Mouse (Mus musculus) liver, postnatal 0 days (tissue): ENCODE data around the gene Cdc42ep2. TPM values are rescaled to one million over a fixed set of nuclear protein-coding genes. Genes with fewer than 3 reads are reported as not detected.

Experiments
- ATAC-seq: fragments of 200-750 bp; cut with Nextera tagmentation; 2 replicates; pipeline ENCODE4 v1.8.0; 2017; ENCODE audit warnings: mild to moderate bottlenecking, moderate library complexity
- DNase-seq: peaks from one replicate; pipeline ENCODE4 v3.0.0-alpha.2; 2016
- H3K27ac ChIP-seq: fragments of 300-500 bp; sonication (generic); 2 replicates; pipeline ENCODE4 v1.5.1; 2014; ENCODE audit warnings: antibody characterized with exemption, moderate library complexity, mild to moderate bottlenecking, low read depth
- H3K27me3 ChIP-seq: fragments of 300-500 bp; sonication (generic); 2 replicates; pipeline ENCODE4 v1.6.1; 2014; ENCODE audit warnings: low read length, control low read depth, mixed read lengths; ENCODE audit not compliant: insufficient read depth
- H3K36me3 ChIP-seq: fragments of 300-500 bp; sonication (generic); replicated peaks from 2 replicates; pipeline ENCODE4 v1.6.1; 2014; ENCODE audit warnings: mild to moderate bottlenecking, control low read depth, low read length, moderate library complexity, mixed read lengths; ENCODE audit not compliant: insufficient read depth
- H3K4me1 ChIP-seq: fragments of 300-500 bp; sonication (generic); 2 replicates; pipeline ENCODE4 v1.6.1; 2014; ENCODE audit warnings: antibody characterized with exemption, mild to moderate bottlenecking, control low read depth; ENCODE audit not compliant: insufficient read depth
- H3K4me2 ChIP-seq: fragments of 300-500 bp; sonication (generic); 2 replicates; pipeline ENCODE4 v1.6.1; 2014; ENCODE audit warnings: low read depth, mild to moderate bottlenecking, low read length, moderate library complexity, mixed read lengths
- H3K4me3 ChIP-seq: fragments of 300-500 bp; sonication (generic); 2 replicates; pipeline ENCODE4 v1.5.1; 2014; ENCODE audit warnings: low read depth, low read length
- H3K9ac ChIP-seq: fragments of 300-500 bp; sonication (generic); replicated peaks from 2 replicates; pipeline ENCODE4 v1.6.1; 2014; ENCODE audit warnings: mild to moderate bottlenecking, moderate library complexity
- H3K9me3 ChIP-seq: fragments of 300-500 bp; sonication (generic); 2 replicates; pipeline ENCODE4 v1.6.1; 2016; ENCODE audit warnings: mild to moderate bottlenecking, control low read depth, low read length, mixed read lengths
- CTCF ChIP-seq: sonication (generic); IDR thresholded peaks from 2 replicates; pipeline ENCODE4 v1.5.1; 2016; ENCODE audit warnings: antibody characterized with exemption, low read depth
- EP300 ChIP-seq: IDR thresholded peaks from 2 replicates; pipeline ENCODE4 v1.6.1; 2016; ENCODE audit warnings: antibody characterized with exemption, low read depth, mild to moderate bottlenecking
- WGBS: fragments of 180-500 bp; shearing (Covaris S2); extraction: QIAGEN DNeasy Blood & Tissue Kit; methylation state at CpG from one replicate; pipeline ENCODE4 v1.1.7; 2014; ENCODE audit not compliant: insufficient replicate concordance; 5-methylcytosine and 5-hydroxymethylcytosine counted together
- polyA plus RNA-seq: library from polyadenylated mRNA; unstranded; fragments of >200 nt; fragmentation: Nextera tagmentation; extraction: Ambion mirVana; gene quantifications from 2 replicates; pipeline ENCODE4 v1.2.1, GENCODE M21; 2015

The Cdc42ep2 gene
- polyA plus RNA-seq, 1 experiment from 2014 or later, result 3.0 TPM

- 83% methylated on average over 6 of the region's 6 CpGs for WGBS
- no peak for ATAC-seq
- Histone ChIP-seq H3K36me3 (peaks cover 8% of the 10 kb centered on the region; the same call in 1 of the 2 replicates), H3K4me3 (no peak overlapping the region), H3K27ac (no peak overlapping the region), H3K4me2 (no peak overlapping the region), H3K4me1 (peaks cover 39% of the 10 kb centered on the region), H3K9me3 (no peaks in the 10 kb centered on the region), H3K9ac (no peak overlapping the region), H3K27me3 (peaks cover 6% of the 10 kb centered on the region)
- TF ChIP-seq EP300, result no peak
- TF ChIP-seq CTCF, result no peak
- no peak for DNase-seq
Observed at GRCm38 (mm10) chr19:5881155-5881554, 43.5 kb downstream of the Cdc42ep2 start.

GRCm38 (mm10) chr19:5879735-5880134 is 44.9 kb downstream of the Cdc42ep2 start:
- TF ChIP-seq CTCF (no peak), EP300 (no peak)
- 93% methylated on average over 7 of the region's 7 CpGs for WGBS
- peaks cover 44% of the 10 kb centered on the region for H3K4me1 ChIP-seq

GRCm38 (mm10) chr19:5878916-5879315 is 45.7 kb downstream of the Cdc42ep2 start:
- Histone ChIP-seq H3K4me3 (peak overlapping the region; percentile 28), H3K27me3 (no peaks in the 10 kb centered on the region), H3K4me1 (peaks cover 46% of the 10 kb centered on the region), H3K9ac (peak overlapping the region; percentile 57), H3K36me3 (peaks cover 8% of the 10 kb centered on the region; the same call in 1 of the 2 replicates), H3K4me2 (peak overlapping the region; percentile 66), H3K27ac (peak overlapping the region; percentile 83), H3K9me3 (no peaks in the 10 kb centered on the region)
- TF ChIP-seq CTCF (no peak), EP300 (no peak)
- DNase-seq (no peak), ATAC-seq (no peak)
- 49% methylated on average over 3 of the region's 3 CpGs for WGBS

More at GRCm38 (mm10) chr19:5879735-5880134, 44.9 kb downstream of the Cdc42ep2 start:
- H3K9me3 ChIP-seq, result no peaks in the 10 kb centered on the region
- H3K36me3 ChIP-seq, result peaks cover 8% of the 10 kb centered on the region; the same call in 1 of the 2 replicates
- H3K4me3 ChIP-seq, result no peak overlapping the region
- H3K4me2 ChIP-seq, result 0 out of 2 replicates have a peak overlapping the region, but pooled peaks have one; percentile 66
- H3K9ac ChIP-seq, result no peak overlapping the region
- ATAC-seq (no peak), DNase-seq (no peak)
- H3K27ac ChIP-seq, result no peak overlapping the region
- H3K27me3 ChIP-seq, result no peaks in the 10 kb centered on the region

GRCm38 (mm10) chr19:5878362-5878722 is 46.3 kb downstream of the Cdc42ep2 start:
- TF ChIP-seq EP300 (no peak), CTCF (no peak)
- Histone ChIP-seq H3K4me1 (peaks cover 52% of the 10 kb centered on the region), H3K4me3 (peak overlapping the region; percentile 28), H3K9ac (peak overlapping the region; percentile 57), H3K4me2 (peak overlapping the region; percentile 66), H3K27ac (peak overlapping the region; percentile 83), H3K36me3 (peaks cover 8% of the 10 kb centered on the region; the same call in 1 of the 2 replicates), H3K9me3 (no peaks in the 10 kb centered on the region), H3K27me3 (no peaks in the 10 kb centered on the region)
- ATAC-seq (peak; percentile 85), DNase-seq (peak; percentile 80)
- 30% methylated on average over 7 of the region's 7 CpGs for WGBS

- ATAC-seq, result peak; percentile 79
- Histone ChIP-seq H3K9ac (peak within 1 kb of the TSS; percentile 57), H3K4me3 (peak within 1 kb of the TSS; percentile 28), H3K27ac (peak within 1 kb of the TSS; percentile 83), H3K4me2 (peak within 1 kb of the TSS; percentile 66), H3K4me1 (peaks cover 57% of the 10 kb centered on the region), H3K36me3 (peaks cover 8% of the 10 kb centered on the region; the same call in 1 of the 2 replicates), H3K9me3 (no peaks in the 10 kb centered on the region), H3K27me3 (no peaks in the 10 kb centered on the region)
- TF ChIP-seq EP300 (no peak), CTCF (peak; percentile 91)
- 32% methylated on average over 15 of the region's 15 CpGs for WGBS
- peak; percentile 80 for DNase-seq
Observed at GRCm38 (mm10) chr19:5877618-5878361, 46.8 kb downstream of the Cdc42ep2 start, which contains the start of gene Slc25a45. Gene Slc25a45, plus strand, starts transcription at chr19:5877808.

GRCm38 (mm10) chr19:5874969-5875480 is 49.6 kb downstream of the Cdc42ep2 start, which contains the start of gene Frmd8:
Gene Frmd8, minus strand, starts transcription at chr19:5875274.
- Histone ChIP-seq H3K27me3 (no peaks in the 10 kb centered on the region), H3K9ac (peak within 1 kb of the TSS; percentile 87), H3K36me3 (peaks cover 13% of the 10 kb centered on the region; the same call in 1 of the 2 replicates), H3K4me1 (peaks cover 68% of the 10 kb centered on the region), H3K4me3 (peak within 1 kb of the TSS; percentile 89), H3K9me3 (no peaks in the 10 kb centered on the region), H3K4me2 (peak within 1 kb of the TSS; percentile 94), H3K27ac (peak within 1 kb of the TSS; percentile 41; the same call in 1 of the 2 replicates)
- WGBS, result under 1% methylated on average over 37 of the region's 37 CpGs
- DNase-seq, result peak; percentile 93
- no peak for TF ChIP-seq CTCF
- no peak for TF ChIP-seq EP300
- peak; percentile 58 for ATAC-seq
